ENCODE assay signal across 8 mouse cellular contexts in genomic region chr4:152339293-152339790, GRCm38 (mm10). TPM values are rescaled to one million over a fixed set of nuclear protein-coding genes. Genes with fewer than 3 reads are reported as not detected.
DNase-seq lines count a peak whose midpoint lies in the region; ATAC-seq and TF ChIP-seq lines count a peak whose summit lies in the region.

No protein-coding gene starts in this region.

- H3K27me3 ChIP-seq in lung, postnatal 0 days (replicated peaks; ENCODE audit: insufficient read depth, low read length), result peaks cover 35% of the 10 kb centered on the region
- peaks cover 90% of the 10 kb centered on the region for H3K27me3 ChIP-seq in limb, embryonic 12.5 days
- H3K27me3 ChIP-seq in small intestine, adult 2 months (ENCODE audit: control insufficient read depth, insufficient read depth, low read length), result peaks cover 23% of the 10 kb centered on the region

- H3K27ac ChIP-seq in lung, postnatal 0 days (ENCODE audit: low read length), result no peak overlapping the region
- H3K27ac ChIP-seq in limb, embryonic 12.5 days, result no peak overlapping the region
- no peak overlapping the region for H3K27ac ChIP-seq in small intestine, adult 2 months (ENCODE audit: insufficient read depth, low read depth, low read length)

- H3K9ac ChIP-seq in lung, postnatal 0 days (replicated peaks; ENCODE audit: low read depth), result no peak overlapping the region
- H3K9ac ChIP-seq in limb, embryonic 12.5 days (replicated peaks), result peak overlapping the region; percentile 66

- ATAC-seq in cerebellum, adult (ENCODE audit: insufficient number of reproducible peaks, low FRiP score, low TSS enrichment), result 0 out of 2 replicates have a peak, but pooled peaks have one; percentile 6
- 0 out of 2 replicates have a peak, but pooled peaks have one; percentile 17 for ATAC-seq in lung, postnatal 0 days
- ATAC-seq in limb, embryonic 12.5 days (ENCODE audit: insufficient number of reproducible peaks, insufficient read depth, low FRiP score, low TSS enrichment, low read depth), result no peak

- H3K4me2 ChIP-seq in lung, postnatal 0 days (replicated peaks; ENCODE audit: low read depth, low read length), result peak overlapping the region; percentile 78
- H3K4me2 ChIP-seq in limb, embryonic 12.5 days, result peak overlapping the region; percentile 99

- no peaks in the 10 kb centered on the region for H3K4me1 ChIP-seq in lung, postnatal 0 days (ENCODE audit: insufficient read depth, low read depth, low read length)
- H3K4me1 ChIP-seq in lung, adult 2 months (ENCODE audit: control insufficient read depth, insufficient read depth, low read length), result no peaks in the 10 kb centered on the region
- peaks cover 16% of the 10 kb centered on the region for H3K4me1 ChIP-seq in limb, embryonic 12.5 days (replicated peaks)
- peaks cover 9% of the 10 kb centered on the region for H3K4me1 ChIP-seq in small intestine, adult 2 months (ENCODE audit: control insufficient read depth, insufficient read depth, insufficient read length, low read length)

- H3K36me3 ChIP-seq in lung, postnatal 0 days (ENCODE audit: insufficient read depth, low read length), result no peaks in the 10 kb centered on the region
- H3K36me3 ChIP-seq in limb, embryonic 12.5 days, result peaks cover 18% of the 10 kb centered on the region
- H3K36me3 ChIP-seq in small intestine, adult 2 months (ENCODE audit: control insufficient read depth, insufficient read depth, low read length), result peaks cover 1% of the 10 kb centered on the region; the same call in 1 of the 2 replicates

- 3% methylated on average over 10 of the region's 26 CpGs for WGBS in lung, postnatal 0 days
- WGBS in lung, adult 2 months, result 3% methylated on average over 26 of the region's 26 CpGs
- 2% methylated on average over 13 of the region's 26 CpGs for WGBS in limb, embryonic 12.5 days
- 8% methylated on average over 21 of the region's 26 CpGs for WGBS in small intestine, adult 2 months

- H3K4me3 ChIP-seq in lung, postnatal 0 days (ENCODE audit: low read depth, low read length), result peak overlapping the region; percentile 42
- H3K4me3 ChIP-seq in lung, adult 2 months (replicated peaks; ENCODE audit: extremely low read depth, low read depth, low read length), result no peak overlapping the region
- H3K4me3 ChIP-seq in limb, embryonic 12.5 days (replicated peaks), result peak overlapping the region; percentile 62
- H3K4me3 ChIP-seq in small intestine, adult 2 months (ENCODE audit: low read depth, low read length), result 0 out of 2 replicates have a peak overlapping the region, but pooled peaks have one; percentile 4

- TF ChIP-seq POLR2A in lung, adult 2 months (IDR thresholded peaks at IDR 0.05; ENCODE audit: borderline replicate concordance, extremely low read depth, low read depth, low read length), result no peak
- no peak for TF ChIP-seq POLR2A in small intestine, adult 2 months (IDR thresholded peaks at IDR 0.05; ENCODE audit: low read depth, low read length)

- no peak for TF ChIP-seq EP300 in lung, postnatal 0 days (IDR thresholded peaks at IDR 0.05)

- no peaks in the 10 kb centered on the region for H3K9me3 ChIP-seq in lung, postnatal 0 days (ENCODE audit: low read length)
- no peaks in the 10 kb centered on the region for H3K9me3 ChIP-seq in limb, embryonic 12.5 days

- DNase-seq in cerebellum, postnatal 36 days, result no peak
- no peak for DNase-seq in lung, postnatal 0 days (ENCODE audit: low spot score)
- DNase-seq in lung, adult 2 months, result no peak
- DNase-seq in thymus, postnatal 0 days (ENCODE audit: low spot score), result no peak
- DNase-seq in urinary bladder, postnatal 14 days (ENCODE audit: low spot score), result no peak

- TF ChIP-seq CTCF in lung, postnatal 0 days (IDR thresholded peaks at IDR 0.05), result no peak
- TF ChIP-seq CTCF in lung, adult 2 months (IDR thresholded peaks at IDR 0.05; ENCODE audit: insufficient read depth, low read length), result no peak
- no peak for TF ChIP-seq CTCF in small intestine, adult 2 months (IDR thresholded peaks at IDR 0.05; ENCODE audit: extremely low read depth, insufficient read length, insufficient replicate concordance, low read depth, low read length)

RNA-seq across cellular contexts. Expression of gene Chd5, which starts 0.9 kb away (rescaled TPM):
- polyA plus RNA-seq in lung, postnatal 0 days (2015; fragmentation: Nextera tagmentation; extraction: Ambion mirVana), result 0.06 and 0.07 TPM in 2 replicates
- polyA plus RNA-seq in lung, adult 2 months (2012; rRNA removed), result 0.85 and 0.99 TPM in 2 replicates
- 0.08 and 0.41 TPM in 2 replicates for polyA plus RNA-seq in limb, embryonic 12.5 days (2016; fragmentation: Nextera tagmentation; extraction: Ambion mirVana)
- polyA plus RNA-seq in small intestine, adult 2 months (2012; rRNA removed), result 0.34 and 0.67 TPM in 2 replicates
- polyA plus RNA-seq in thymus, postnatal 0 days (2015; fragmentation: Nextera tagmentation; extraction: Ambion mirVana), result 0.03 and 0.07 TPM in 2 replicates

RNA-seq across cellular contexts. Expression of gene Rpl22, which starts 13.8 kb away (rescaled TPM):
- 265 and 266 TPM in 2 replicates for polyA plus RNA-seq in lung, postnatal 0 days (2015; fragmentation: Nextera tagmentation; extraction: Ambion mirVana)
- 20.3 and 43.0 TPM in 2 replicates for polyA plus RNA-seq in lung, adult 2 months (2012; rRNA removed)
- 405 and 448 TPM in 2 replicates for polyA plus RNA-seq in limb, embryonic 12.5 days (2016; fragmentation: Nextera tagmentation; extraction: Ambion mirVana)
- polyA plus RNA-seq in small intestine, adult 2 months (2012; rRNA removed), result 5.0 and 8.7 TPM in 2 replicates
- 557 and 592 TPM in 2 replicates for polyA plus RNA-seq in thymus, postnatal 0 days (2015; fragmentation: Nextera tagmentation; extraction: Ambion mirVana)

RNA-seq across cellular contexts. Expression of gene Rnf207, which starts 20.5 kb away (rescaled TPM):
- 0.53 and 0.70 TPM in 2 replicates for polyA plus RNA-seq in lung, postnatal 0 days (2015; fragmentation: Nextera tagmentation; extraction: Ambion mirVana)
- 5.8 and 5.9 TPM in 2 replicates for polyA plus RNA-seq in lung, adult 2 months (2012; rRNA removed)
- 0.47 and 0.68 TPM in 2 replicates for polyA plus RNA-seq in limb, embryonic 12.5 days (2016; fragmentation: Nextera tagmentation; extraction: Ambion mirVana)
- polyA plus RNA-seq in small intestine, adult 2 months (2012; rRNA removed), result 2.1 and 3.7 TPM in 2 replicates
- 0.09 TPM in 1 of 2 replicates, not detected in the other for polyA plus RNA-seq in thymus, postnatal 0 days (2015; fragmentation: Nextera tagmentation; extraction: Ambion mirVana)

RNA-seq across cellular contexts. Expression of gene Icmt, which starts 42.3 kb away (rescaled TPM):
- polyA plus RNA-seq in lung, postnatal 0 days (2015; fragmentation: Nextera tagmentation; extraction: Ambion mirVana), result 16.9 and 18.9 TPM in 2 replicates
- 32.2 and 36.4 TPM in 2 replicates for polyA plus RNA-seq in lung, adult 2 months (2012; rRNA removed)
- polyA plus RNA-seq in limb, embryonic 12.5 days (2016; fragmentation: Nextera tagmentation; extraction: Ambion mirVana), result 29.3 and 33.2 TPM in 2 replicates
- 16.5 and 26.5 TPM in 2 replicates for polyA plus RNA-seq in small intestine, adult 2 months (2012; rRNA removed)
- 19.2 and 19.7 TPM in 2 replicates for polyA plus RNA-seq in thymus, postnatal 0 days (2015; fragmentation: Nextera tagmentation; extraction: Ambion mirVana)

RNA-seq across cellular contexts. Expression of gene Hes3, which starts 47.9 kb away (rescaled TPM):
- polyA plus RNA-seq in lung, postnatal 0 days (2015; fragmentation: Nextera tagmentation; extraction: Ambion mirVana), result not detected in 2 replicates
- 0.09 TPM in 1 of 2 replicates, not detected in the other for polyA plus RNA-seq in lung, adult 2 months (2012; rRNA removed)
- not detected in 2 replicates for polyA plus RNA-seq in limb, embryonic 12.5 days (2016; fragmentation: Nextera tagmentation; extraction: Ambion mirVana)
- polyA plus RNA-seq in small intestine, adult 2 months (2012; rRNA removed), result not detected in 2 replicates
- polyA plus RNA-seq in thymus, postnatal 0 days (2015; fragmentation: Nextera tagmentation; extraction: Ambion mirVana), result 0.07 TPM in 1 of 2 replicates, not detected in the other
